Mouse (Mus musculus): ENCODE measurements at regions not wholly inside any gene's neighbourhood (a gene's known extent, or its start where the extent isn't known, plus 50 kb on each side); places are given as distances from the start of the nearest gene placed in this dataset.

DNA sequence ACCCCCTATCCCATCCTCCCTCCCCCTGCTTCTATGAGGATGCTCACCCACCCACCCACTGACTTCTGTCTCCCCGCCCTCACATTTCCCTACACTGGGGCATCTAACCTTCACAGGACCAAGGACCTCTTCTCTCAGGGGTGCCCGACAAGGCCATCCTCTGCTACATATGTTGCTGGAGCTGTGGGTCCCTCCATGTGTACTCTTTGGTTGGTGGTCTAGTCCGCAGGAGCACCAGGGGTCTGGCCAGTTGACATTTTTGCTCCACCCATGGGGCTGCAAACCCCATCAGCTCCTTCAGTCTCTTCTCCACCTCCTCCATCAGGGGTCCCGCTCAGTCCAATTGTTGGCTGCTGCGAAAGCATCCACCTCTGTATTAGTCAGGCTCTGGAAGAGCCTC is 3539.2 kb upstream of the Gm7489 start:
- TF ChIP-seq ZC3H11A (IDR thresholded peaks at IDR 0.05; ENCODE audit: borderline replicate concordance, low read depth, low read length) (no peak), HCFC1 (IDR thresholded peaks at IDR 0.05; ENCODE audit: borderline replicate concordance, insufficient read depth, low read length) (no peak), ZNF384 (IDR thresholded peaks at IDR 0.05; ENCODE audit: low read depth, low read length) (no peak)
